In the genomic region with DNA sequence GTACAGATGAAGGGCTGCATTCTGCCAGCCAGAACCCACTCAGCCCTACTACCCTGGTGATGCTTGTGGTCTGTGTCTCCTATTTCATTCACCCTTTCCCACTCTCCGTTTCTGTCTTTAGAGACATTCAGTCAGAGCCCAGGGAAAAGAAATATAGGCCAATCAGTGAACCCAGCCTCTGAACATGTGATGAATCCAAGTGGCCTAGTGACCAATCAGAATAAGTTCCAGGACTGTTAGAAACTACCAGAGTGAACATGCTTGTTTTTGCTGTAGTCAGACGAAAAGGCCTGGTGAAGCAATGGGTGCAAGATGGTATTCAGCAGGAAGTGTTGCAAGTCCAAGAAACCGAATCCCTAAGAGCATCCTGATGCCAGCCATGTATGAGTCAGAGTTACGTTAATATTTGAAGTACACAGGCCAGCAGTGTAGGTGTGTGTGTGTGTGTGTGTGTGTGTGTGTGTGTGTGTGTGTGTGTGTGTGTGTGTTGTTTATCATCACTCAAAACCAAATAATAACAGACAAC, we compare ENCODE assay signal across 25 mouse cellular contexts.
"Had no signal": no experiment of that assay in that cellular context is flagged by ENCODE, and none has a peak within 500 bp of the region (broad histone marks: within the 10 kb centered on the region; RNA-seq: fewer than 3 reads in every experiment).

No protein-coding gene starts in this region.

- H3K27me3 ChIP-seq: heart, embryonic 12.5 days; hindbrain, embryonic 12.5 days; kidney, embryonic 15.5 days; limb, embryonic 13.5 days; limb, embryonic 15.5 days; liver, embryonic 12.5 days had no signal

- H3K4me3 ChIP-seq: gastrocnemius, adult 2 months; heart, embryonic 10.5 days; heart, embryonic 12.5 days; hindbrain, embryonic 10.5 days; hindbrain, embryonic 12.5 days; kidney, embryonic 15.5 days; limb, embryonic 13.5 days; limb, embryonic 15.5 days; liver, embryonic 12.5 days had no signal

- DNase-seq: gastrocnemius, adult 2 months; gastrocnemius, postnatal 10 days; gastrocnemius, postnatal 25 days; heart, adult 18-20 months; heart, postnatal 10 days; heart, postnatal 4 days; kidney, adult 11 months; kidney, adult 2 months; kidney, adult 9 months; kidney, postnatal 14 days; kidney, postnatal 36 days; layer of hippocampus, adult 9-11 months; layer of hippocampus, postnatal 36 days; left cerebral cortex, postnatal 4 days had no signal

- ATAC-seq: hindbrain, embryonic 16.5 days; intestine, embryonic 16.5 days; liver, embryonic 12.5 days had no signal

- H3K36me3 ChIP-seq: heart, embryonic 10.5 days; heart, embryonic 12.5 days; hindbrain, embryonic 10.5 days; hindbrain, embryonic 12.5 days; kidney, embryonic 15.5 days; limb, embryonic 13.5 days; limb, embryonic 15.5 days; liver, embryonic 12.5 days had no signal

- H3K4me2 ChIP-seq: heart, embryonic 12.5 days; hindbrain, embryonic 12.5 days; hindbrain, embryonic 14.5 days; kidney, embryonic 15.5 days; limb, embryonic 13.5 days; limb, embryonic 15.5 days; liver, embryonic 12.5 days had no signal
